ENCODE assay signal across 10 mouse cellular contexts in the genomic region with DNA sequence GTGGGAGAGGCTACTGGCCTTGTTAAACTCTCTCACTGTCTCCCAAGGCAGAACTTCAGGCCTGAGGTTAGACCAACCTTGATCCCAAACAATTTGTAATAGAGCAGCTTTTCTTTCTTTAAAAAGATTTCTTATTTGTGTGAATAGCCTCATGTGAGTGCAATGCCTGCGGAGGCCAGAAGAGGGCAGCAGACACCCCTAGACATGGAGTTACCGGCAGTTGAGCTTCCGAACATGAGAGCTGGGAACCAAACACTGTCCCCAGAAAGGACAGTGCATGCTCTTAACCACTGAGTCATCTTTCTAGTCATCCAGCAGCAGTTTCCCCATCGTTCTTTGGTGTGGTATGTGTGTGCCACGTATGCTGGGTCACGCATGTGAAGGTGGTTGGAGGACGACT. TPM values are rescaled to one million over a fixed set of nuclear protein-coding genes. Genes with fewer than 3 reads are reported as not detected.
DNase-seq lines count a peak whose midpoint lies in the region; TF ChIP-seq lines count a peak whose summit lies in the region.
"Had no signal": no experiment of that assay in that cellular context is flagged by ENCODE, and none has a peak within 500 bp of the region (broad histone marks: within the 10 kb centered on the region; RNA-seq: fewer than 3 reads in every experiment).

No protein-coding gene starts in this region.

- H3K4me1 ChIP-seq in spleen, adult 2 months (ENCODE audit: control insufficient read depth, insufficient read depth, insufficient read length) = peaks cover 12% of the 10 kb centered on the region; the same call in 1 of the 2 replicates
- peaks cover 10% of the 10 kb centered on the region for H3K4me1 ChIP-seq in testis, adult 2 months (ENCODE audit: control insufficient read depth, insufficient read depth, low read length)
- H3K4me1 ChIP-seq: midbrain, embryonic 12.5 days had no signal

- H3K36me3 ChIP-seq in spleen, adult 2 months (ENCODE audit: control insufficient read depth, insufficient read depth, low read length) = no peaks in the 10 kb centered on the region
- H3K36me3 ChIP-seq in testis, adult 2 months (ENCODE audit: control insufficient read depth, insufficient read depth, low read length) = no peaks in the 10 kb centered on the region
- H3K36me3 ChIP-seq: midbrain, embryonic 12.5 days had no signal

- no peaks in the 10 kb centered on the region; the same call in 1 of the 2 replicates for H3K27me3 ChIP-seq in spleen, adult 2 months (ENCODE audit: control insufficient read depth, insufficient read depth, low read length)
- H3K27me3 ChIP-seq in testis, adult 2 months (ENCODE audit: control insufficient read depth, insufficient read depth, low read length) = no peaks in the 10 kb centered on the region
- H3K27me3 ChIP-seq: midbrain, embryonic 12.5 days had no signal

- no peak for TF ChIP-seq POLR2A in spleen, adult 2 months (IDR thresholded peaks at IDR 0.05; ENCODE audit: low read depth, low read length)
- no peak for TF ChIP-seq POLR2A in testis, adult 2 months (IDR thresholded peaks at IDR 0.05; ENCODE audit: control insufficient read depth, low read depth, low read length)

- WGBS in spleen, adult 2 months = 92% methylated on average over 7 of the region's 7 CpGs

- intact Hi-C loops in gastrocnemius, adult 2 months (cut with DNase I) = no loop called here

- peak overlapping the region; percentile 72 for H3K27ac ChIP-seq in gastrocnemius, adult 2 months
- H3K27ac ChIP-seq in spleen, adult 2 months (ENCODE audit: insufficient read depth, low read length) = peak overlapping the region; percentile 89
- H3K27ac ChIP-seq in testis, adult 2 months (ENCODE audit: control insufficient read depth, insufficient read depth, low read depth, low read length) = peak overlapping the region; percentile 63
- H3K27ac ChIP-seq: midbrain, embryonic 12.5 days had no signal

- peak; percentile 32 for DNase-seq in gastrocnemius, adult 2 months
- no peak for DNase-seq in gastrocnemius, adult 18-20 months (ENCODE audit: low spot score)
- DNase-seq in spleen, adult 2 months (ENCODE audit: low read depth in 1 of 2, low spot score in 2 of 2) = no peak
- no peak for DNase-seq in spleen, adult 12 weeks (ENCODE audit: low spot score)
- peak; percentile 56 for DNase-seq in kidney, postnatal 10 days
- DNase-seq in frontal cortex, postnatal 36 days (ENCODE audit: low spot score in 2 of 2) = no peak
- DNase-seq in adrenal gland, postnatal 4 days (ENCODE audit: low spot score in 2 of 2) = no peak

- TF ChIP-seq CTCF in gastrocnemius, adult 2 months (IDR thresholded peaks at IDR 0.05) = peak; percentile 66
- TF ChIP-seq CTCF in spleen, adult 2 months (IDR thresholded peaks at IDR 0.05; ENCODE audit: extremely low read depth, insufficient read depth, insufficient read length, insufficient replicate concordance) = no peak
- TF ChIP-seq CTCF in testis, adult 2 months (IDR thresholded peaks at IDR 0.05; ENCODE audit: control insufficient read depth, insufficient read depth, insufficient replicate concordance, low read depth, low read length) = peak; percentile 86; the same call in 1 of the 2 replicates

- no peak overlapping the region for H3K4me3 ChIP-seq in gastrocnemius, adult 2 months
- H3K4me3 ChIP-seq in spleen, adult 2 months (ENCODE audit: extremely low read depth, insufficient read depth, insufficient read length) = no peak overlapping the region
- H3K4me3 ChIP-seq in testis, adult 2 months (ENCODE audit: control insufficient read depth, low read depth, low read length) = peak overlapping the region; percentile 62; the same call in 1 of the 2 replicates
- H3K4me3 ChIP-seq: midbrain, embryonic 12.5 days had no signal

RNA-seq across cellular contexts. Expression of gene Pltp, which starts 10.1 kb away (rescaled TPM):
- 10 to 100 TPM; 11.4 to 20.1 TPM for total RNA-seq in gastrocnemius, adult 2 months (2021)
- total RNA-seq in gastrocnemius, adult 18-20 months (2021) = 10 to 100 TPM; 12.5 to 21.8 TPM
- 48.3 and 51.8 TPM in 2 replicates for polyA plus RNA-seq in spleen, adult 2 months (2012; rRNA removed)
- polyA plus RNA-seq in testis, adult 2 months (2012; rRNA removed) = 18.0 and 23.7 TPM in 2 replicates
- 10 to 100 TPM; 25.7 to 28.9 TPM for total RNA-seq in adrenal gland, postnatal 4 days (2021)
- total RNA-seq: common myeloid progenitor, adult 5-6 weeks had no signal

RNA-seq across cellular contexts. Expression of gene Pcif1, which starts 11.5 kb away (rescaled TPM):
- total RNA-seq in gastrocnemius, adult 2 months (2021) = 10 to 100 TPM; 25.6 TPM
- total RNA-seq in gastrocnemius, adult 18-20 months (2021) = 10 to 100 TPM; 26.3 to 28.6 TPM
- polyA plus RNA-seq in spleen, adult 2 months (2012; rRNA removed) = 33.2 and 36.7 TPM in 2 replicates
- 17.0 and 19.3 TPM in 2 replicates for polyA plus RNA-seq in testis, adult 2 months (2012; rRNA removed)
- total RNA-seq in adrenal gland, postnatal 4 days (2021) = 10 to 100 TPM; 78.8 to 80.7 TPM

RNA-seq across cellular contexts. Expression of gene Neurl2, which starts 34.3 kb away (rescaled TPM):
- total RNA-seq in gastrocnemius, adult 2 months (2021) = 10 to 100 TPM; 31.1 to 37.0 TPM
- total RNA-seq in gastrocnemius, adult 18-20 months (2021) = 10 to 100 TPM; 37.2 to 41.0 TPM
- 5.7 and 9.6 TPM in 2 replicates for polyA plus RNA-seq in spleen, adult 2 months (2012; rRNA removed)
- 1.2 and 1.3 TPM in 2 replicates for polyA plus RNA-seq in testis, adult 2 months (2012; rRNA removed)
- 1 to 10 TPM; 5.4 to 7.4 TPM for total RNA-seq in adrenal gland, postnatal 4 days (2021)

RNA-seq across cellular contexts. Expression of gene Ctsa, which starts 34.9 kb away (rescaled TPM):
- 10 to 100 TPM; 50.2 to 58.1 TPM for total RNA-seq in gastrocnemius, adult 2 months (2021)
- 10 to 100 TPM; 51.3 to 55.9 TPM for total RNA-seq in gastrocnemius, adult 18-20 months (2021)
- polyA plus RNA-seq in spleen, adult 2 months (2012; rRNA removed) = 318 and 362 TPM in 2 replicates
- 22.7 and 25.9 TPM in 2 replicates for polyA plus RNA-seq in testis, adult 2 months (2012; rRNA removed)
- 100 to 1,000 TPM; 140 to 158 TPM for total RNA-seq in adrenal gland, postnatal 4 days (2021)

RNA-seq across cellular contexts. Expression of gene Spata25, which starts 39.2 kb away (rescaled TPM):
- under 1 TPM in 1 of 2 experiments, not detected in 1; 0.84 TPM for total RNA-seq in gastrocnemius, adult 2 months (2021)
- total RNA-seq in gastrocnemius, adult 18-20 months (2021) = not detected
- 0.16 and 0.40 TPM in 2 replicates for polyA plus RNA-seq in spleen, adult 2 months (2012; rRNA removed)
- polyA plus RNA-seq in testis, adult 2 months (2012; rRNA removed) = 154 and 173 TPM in 2 replicates
- 1 to 10 TPM in 1 of 2 experiments, under 1 TPM in 1; 0.76 to 1.7 TPM for total RNA-seq in adrenal gland, postnatal 4 days (2021)
- total RNA-seq: common myeloid progenitor, adult 5-6 weeks had no signal

Comparison
In these comparisons a context has a peak if more than half of its experiments do, and no peak if none do; other contexts are left out.
1. DNase-seq: peak in gastrocnemius, adult 2 months (single experiment) and kidney, postnatal 10 days (single experiment); none in gastrocnemius, adult 18-20 months (single experiment), spleen, adult 2 months (0 of 2), spleen, adult 12 weeks (single experiment), frontal cortex, postnatal 36 days (0 of 2) and adrenal gland, postnatal 4 days (0 of 2).
2. Peak in every context shown above with its lines, with median percentiles within 50 percentile points of each other: H3K27ac ChIP-seq.